15 mouse cellular contexts compared by ENCODE assay signal in the genomic region with DNA sequence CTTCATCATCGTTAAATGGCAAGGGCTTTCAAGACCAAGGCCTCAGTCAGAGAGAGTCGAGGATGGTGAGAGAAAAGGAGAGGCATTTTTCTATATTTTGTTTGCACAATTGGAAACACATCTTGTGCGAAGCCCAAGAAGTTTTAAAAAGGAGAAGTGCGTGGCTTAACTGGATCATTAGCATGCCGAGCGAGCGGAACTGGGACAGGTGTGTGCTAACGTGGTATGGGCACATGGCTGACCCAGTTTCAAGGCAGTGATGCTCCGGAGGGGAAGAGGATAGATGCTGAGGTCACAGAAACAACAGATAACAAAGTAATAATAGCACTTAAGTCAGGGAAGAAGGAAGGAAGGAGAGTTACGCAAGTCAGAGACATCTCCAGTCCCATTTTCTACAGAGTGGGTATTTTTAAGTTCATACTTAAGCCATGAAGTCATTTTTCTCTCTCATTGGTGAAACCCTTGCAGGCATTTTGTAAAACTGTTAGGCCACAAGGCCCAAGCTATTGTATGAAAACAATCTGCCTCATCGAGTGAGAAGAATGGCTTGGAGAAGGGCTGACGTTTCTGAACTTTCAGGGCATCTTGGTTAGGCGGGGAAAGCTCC.
"Had no signal": no experiment of that assay in that cellular context is flagged by ENCODE, and none has a peak within 500 bp of the region (broad histone marks: within the 10 kb centered on the region; RNA-seq: fewer than 3 reads in every experiment).

No protein-coding gene starts in this region.

- DNase-seq: kidney, adult 2 months; kidney, postnatal 10 days; kidney, postnatal 36 days; layer of hippocampus, adult 9-11 months; liver, embryonic 13.5 days; lung, adult 2 months; lung, postnatal 14 days; lung, postnatal 4 days; right cerebral cortex, postnatal 14 days; right cerebral cortex, postnatal 4 days; thymus, adult 18-20 months; thymus, postnatal 36 days had no signal

- ATAC-seq: intestine, postnatal 0 days; midbrain, embryonic 13.5 days; midbrain, embryonic 16.5 days had no signal
